Mouse (Mus musculus) limb, embryonic 14.5 days (tissue): ENCODE measurements at regions not wholly inside any gene's neighbourhood (a gene's known extent, or its start where the extent isn't known, plus 50 kb on each side); places are given as distances from the start of the nearest gene placed in this dataset.

Source experiments
- ATAC-seq: fragments of 200-750 bp; cut with Nextera tagmentation; 2 replicates; pipeline ENCODE4 v1.8.0; 2017; ENCODE audit warnings: low read depth, moderate number of reproducible peaks, moderate TSS enrichment; ENCODE audit not compliant: low FRiP score
- DNase-seq: peaks from one replicate; pipeline ENCODE4 v3.0.0-alpha.2; 2015; ENCODE audit warnings: low spot score
- H3K27ac ChIP-seq: fragments of 300-500 bp; sonication (generic); replicated peaks from 2 replicates; pipeline ENCODE4 v1.5.1; 2014; ENCODE audit warnings: low read depth, mild to moderate bottlenecking, low read length, moderate library complexity, mixed read lengths
- H3K27me3 ChIP-seq: fragments of 300-500 bp; sonication (generic); 2 replicates; pipeline ENCODE4 v1.6.1; 2014; ENCODE audit warnings: low read length, mixed read lengths; ENCODE audit not compliant: control insufficient read depth, insufficient read depth
- H3K36me3 ChIP-seq: fragments of 300-500 bp; sonication (generic); 2 replicates; pipeline ENCODE4 v1.6.1; 2014; ENCODE audit warnings: mild to moderate bottlenecking, low read length, moderate library complexity, mixed read lengths; ENCODE audit not compliant: control insufficient read depth, insufficient read depth
- H3K4me1 ChIP-seq: fragments of 300-500 bp; sonication (generic); 2 replicates; pipeline ENCODE4 v1.6.1; 2014; ENCODE audit warnings: antibody characterized with exemption, low read length, mixed read lengths; ENCODE audit not compliant: control insufficient read depth, insufficient read depth
- H3K4me2 ChIP-seq: fragments of 300-500 bp; sonication (generic); replicated peaks from 2 replicates; pipeline ENCODE4 v1.6.1; 2014; ENCODE audit warnings: low read depth, mild to moderate bottlenecking, low read length, moderate library complexity; ENCODE audit not compliant: severe bottlenecking
- H3K4me3 ChIP-seq: fragments of 300-500 bp; sonication (generic); replicated peaks from 2 replicates; pipeline ENCODE4 v1.5.1; 2014; ENCODE audit warnings: low read length
- H3K9ac ChIP-seq: fragments of 300-500 bp; sonication (generic); 2 replicates; pipeline ENCODE4 v1.6.1; 2014; ENCODE audit warnings: mild to moderate bottlenecking, low read depth, low read length, moderate library complexity; ENCODE audit not compliant: severe bottlenecking
- H3K9me3 ChIP-seq: fragments of 300-500 bp; sonication (generic); 2 replicates; pipeline ENCODE4 v1.6.1; 2016; ENCODE audit warnings: low read length; ENCODE audit not compliant: control insufficient read depth
- POLR2A ChIP-seq: fragments of 200-500 bp; IDR thresholded peaks from 2 replicates; pipeline ENCODE4 v1.8.0; 2012; ENCODE audit warnings: inconsistent platforms, mild to moderate bottlenecking, moderate library complexity, borderline replicate concordance; ENCODE audit not compliant: insufficient read depth, insufficient read length; ENCODE audit errors: extremely low read depth
- WGBS: fragments of 180-500 bp; shearing (Covaris S2); extraction: QIAGEN DNeasy Blood & Tissue Kit; methylation state at CpG from one replicate; pipeline ENCODE4 v1.1.7; 2014; 5-methylcytosine and 5-hydroxymethylcytosine counted together

GRCm38 (mm10) chr19:14080538-14080937 is 167.2 kb downstream of the Olfr1505 start:
- TF ChIP-seq POLR2A: no peak
- no peaks in the 10 kb centered on the region for H3K4me1 ChIP-seq
- H3K36me3 ChIP-seq: no peaks in the 10 kb centered on the region
- no peaks in the 10 kb centered on the region for H3K9me3 ChIP-seq
- DNase-seq: peak; percentile 27
- H3K4me3 ChIP-seq: no peak overlapping the region
- 12% methylated on average over 2 of the region's 2 CpGs for WGBS
- no peak for ATAC-seq
- no peak overlapping the region for H3K9ac ChIP-seq
- no peaks in the 10 kb centered on the region for H3K27me3 ChIP-seq
- no peak overlapping the region for H3K4me2 ChIP-seq
- no peak overlapping the region for H3K27ac ChIP-seq

- Histone ChIP-seq H3K36me3 (no peaks in the 10 kb centered on the region), H3K27me3 (no peaks in the 10 kb centered on the region), H3K9me3 (no peaks in the 10 kb centered on the region), H3K4me2 (no peak overlapping the region), H3K27ac (no peak overlapping the region), H3K9ac (no peak overlapping the region), H3K4me1 (no peaks in the 10 kb centered on the region), H3K4me3 (no peak overlapping the region)
- ATAC-seq (no peak), DNase-seq (no peak)
- TF ChIP-seq POLR2A: no peak
- WGBS: 68% methylated on average over 3 of the region's 3 CpGs
Observed at GRCm38 (mm10) chr19:14084726-14085125, 171.4 kb downstream of the Olfr1505 start.

- Histone ChIP-seq H3K4me3 (no peak overlapping the region), H3K36me3 (no peaks in the 10 kb centered on the region), H3K9ac (no peak overlapping the region), H3K4me2 (no peak overlapping the region), H3K27me3 (no peaks in the 10 kb centered on the region), H3K9me3 (no peaks in the 10 kb centered on the region), H3K4me1 (no peaks in the 10 kb centered on the region), H3K27ac (no peak overlapping the region)
- ATAC-seq: no peak
- no peak for TF ChIP-seq POLR2A
- WGBS: 88% methylated on average over 3 of the region's 3 CpGs
- no peak for DNase-seq
Observed at GRCm38 (mm10) chr19:14090106-14090505, 176.8 kb downstream of the Olfr1505 start.

GRCm38 (mm10) chr19:14094191-14094590 is 180.9 kb downstream of the Olfr1505 start:
- whole genome bisulfite sequencing: 37% methylated on average over 2 of the region's 2 CpGs
- no peak for TF ChIP-seq POLR2A
- no peak for DNase-seq

GRCm38 (mm10) chr19:14096187-14096586 is 182.9 kb downstream of the Olfr1505 start:
- 84% methylated on average over 5 of the region's 5 CpGs for WGBS
- no peak overlapping the region for H3K4me3 ChIP-seq
- no peaks in the 10 kb centered on the region for H3K36me3 ChIP-seq
- no peak for DNase-seq
- no peak for TF ChIP-seq POLR2A
- no peaks in the 10 kb centered on the region for H3K27me3 ChIP-seq
- ATAC-seq: no peak
- H3K27ac ChIP-seq: no peak overlapping the region
- no peak overlapping the region for H3K4me2 ChIP-seq
- H3K9ac ChIP-seq: no peak overlapping the region
- H3K9me3 ChIP-seq: no peaks in the 10 kb centered on the region
- H3K4me1 ChIP-seq: no peaks in the 10 kb centered on the region

More at GRCm38 (mm10) chr19:14094191-14094590, 180.9 kb downstream of the Olfr1505 start:
- H3K9me3 ChIP-seq: no peaks in the 10 kb centered on the region
- H3K27me3 ChIP-seq: no peaks in the 10 kb centered on the region
- ATAC-seq: no peak
- H3K4me2 ChIP-seq: no peak overlapping the region
- H3K27ac ChIP-seq: no peak overlapping the region
- no peaks in the 10 kb centered on the region for H3K36me3 ChIP-seq
- no peaks in the 10 kb centered on the region for H3K4me1 ChIP-seq
- no peak overlapping the region for H3K9ac ChIP-seq
- no peak overlapping the region for H3K4me3 ChIP-seq

- ATAC-seq (no peak), DNase-seq (no peak)
- no peaks in the 10 kb centered on the region for H3K9me3 ChIP-seq
- no peak overlapping the region for H3K27ac ChIP-seq
- H3K36me3 ChIP-seq: no peaks in the 10 kb centered on the region
- no peak overlapping the region for H3K4me3 ChIP-seq
- WGBS: 62% methylated on average over 4 of the region's 4 CpGs
- H3K4me1 ChIP-seq: no peaks in the 10 kb centered on the region
- no peak overlapping the region for H3K4me2 ChIP-seq
- H3K9ac ChIP-seq: no peak overlapping the region
- no peak for TF ChIP-seq POLR2A
- no peaks in the 10 kb centered on the region for H3K27me3 ChIP-seq
Observed at GRCm38 (mm10) chr19:14109091-14109490, 195.8 kb downstream of the Olfr1505 start.
